Mouse (Mus musculus) kidney, adult 2 months (tissue): Measurements from ENCODE around the gene Wdr26.

ENCODE experiments used
- CTCF ChIP-seq: fragments of 200-500 bp; conservative IDR thresholded peaks from 2 replicates; pipeline ENCODE4 v1.5.1; 2011; ENCODE audit warnings: low read depth, mild to moderate bottlenecking, control low read depth, low read length, moderate library complexity, mixed read lengths; ENCODE audit not compliant: insufficient read depth, insufficient read length
- POLR2A ChIP-seq: fragments of 200-500 bp; IDR thresholded peaks from one replicate; pipeline ENCODE4 v1.6.1; 2011; ENCODE audit warnings: low read depth, low read length, control low read depth

- no peak for TF ChIP-seq CTCF
- no peak for TF ChIP-seq POLR2A
These were observed 20.0 kb upstream of the Wdr26 start for GRCm38 (mm10) chr1:181231821-181232220.
